Mouse (Mus musculus): ENCODE measurements around the gene Ampd3. TPM values are rescaled to one million over a fixed set of nuclear protein-coding genes. Genes with fewer than 3 reads are reported as not detected.

Gene Ampd3
- polyA plus RNA-seq, 1 experiment = not detected

GRCm38 (mm10) chr7:110756440-110756839, 11.6 kb upstream of the Ampd3 start:
- 67% methylated on average over 2 of the region's 2 CpGs for WGBS
- no peak overlapping the region for H3K4me3 ChIP-seq (ENCODE audit: insufficient read depth, low read depth, low read length)
- TF ChIP-seq POLR2A (IDR thresholded peaks at IDR 0.05; ENCODE audit: insufficient read depth, low read depth, low read length) (no peak), CTCF (IDR thresholded peaks at IDR 0.05; ENCODE audit: insufficient read depth, low read depth, low read length) (no peak)
- H3K4me1 ChIP-seq (ENCODE audit: control insufficient read depth, insufficient read depth, low read length) = peaks cover 4% of the 10 kb centered on the region; the same call in 1 of the 2 replicates
- no peak overlapping the region for H3K27ac ChIP-seq (ENCODE audit: insufficient read depth, low read depth, low read length)

DNA sequence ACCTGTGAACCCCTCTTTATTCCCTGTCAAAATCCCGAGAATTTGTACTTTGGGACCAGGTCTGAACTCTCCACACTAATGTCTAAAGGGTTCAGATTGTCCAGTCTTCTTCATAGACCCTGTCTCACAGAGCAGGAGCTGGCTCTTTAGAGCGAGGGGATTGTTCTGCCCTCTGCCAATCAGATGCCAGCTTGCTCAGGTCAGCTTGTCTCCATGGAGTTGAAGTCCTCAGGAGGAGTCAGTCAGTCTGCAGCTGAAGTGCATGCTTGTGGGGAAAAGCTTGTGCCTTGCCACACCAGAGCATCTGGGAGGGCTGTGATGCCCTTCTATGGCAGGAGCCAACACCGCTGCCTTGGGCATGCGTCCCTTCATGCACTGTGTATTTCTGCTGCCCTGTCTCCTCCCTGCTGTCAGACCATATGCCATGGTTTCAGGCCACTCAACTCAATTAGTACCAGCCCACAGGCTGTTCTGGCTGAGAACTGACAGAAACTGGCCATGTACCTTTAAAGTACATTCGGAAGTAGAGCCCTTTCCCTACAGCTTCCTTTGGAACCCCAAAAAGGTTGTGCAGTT, 5.3 kb upstream of the Ampd3 start:
- no peak overlapping the region for H3K4me3 ChIP-seq (ENCODE audit: insufficient read depth, low read depth, low read length)
- peaks cover 1% of the 10 kb centered on the region for H3K4me1 ChIP-seq (ENCODE audit: control insufficient read depth, insufficient read depth, low read length)
- WGBS = 82% methylated on average over 5 of the region's 5 CpGs
- no peak overlapping the region for H3K27ac ChIP-seq (ENCODE audit: insufficient read depth, low read depth, low read length)
- TF ChIP-seq CTCF (IDR thresholded peaks at IDR 0.05; ENCODE audit: insufficient read depth, low read depth, low read length) = no peak
- TF ChIP-seq POLR2A (IDR thresholded peaks at IDR 0.05; ENCODE audit: insufficient read depth, low read depth, low read length) = no peak

DNA sequence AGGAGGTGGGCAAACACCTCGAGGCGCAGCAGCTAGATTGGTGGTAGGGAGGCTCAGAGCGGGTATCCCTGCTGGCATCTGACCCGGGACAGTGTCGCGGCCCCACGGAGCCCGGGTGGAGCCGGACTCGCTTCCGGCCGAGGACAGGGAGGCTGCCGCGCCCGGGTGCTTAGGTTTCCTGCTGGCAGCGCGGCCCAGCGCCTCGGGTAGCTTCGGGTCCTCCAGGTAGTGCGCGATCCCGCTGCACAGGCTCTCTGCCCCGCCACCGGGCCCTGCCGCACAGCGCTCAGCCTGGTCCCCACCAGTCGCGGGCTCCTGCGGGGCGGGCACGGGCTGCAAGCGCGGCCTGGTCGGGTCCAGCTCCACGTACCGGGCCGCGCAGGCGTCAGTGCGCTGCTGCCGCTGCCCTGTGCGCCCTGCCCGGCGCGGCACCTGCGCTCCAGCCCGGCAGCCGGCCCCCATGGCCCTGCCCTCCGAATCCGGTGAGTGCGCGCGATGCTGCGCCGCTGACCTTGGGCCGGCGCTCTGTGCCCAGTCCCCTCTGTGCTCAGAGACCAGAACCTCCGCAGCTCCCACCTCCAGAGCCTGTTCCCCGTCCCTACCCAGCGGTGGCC, 552 bp downstream of the Ampd3 start:
- Histone ChIP-seq H3K4me1 (ENCODE audit: control insufficient read depth, insufficient read depth, low read length) (peaks cover 25% of the 10 kb centered on the region), H3K4me3 (ENCODE audit: insufficient read depth, low read depth, low read length) (peak overlapping the region; percentile 65), H3K27ac (ENCODE audit: insufficient read depth, low read depth, low read length) (peak overlapping the region; percentile 81)
- WGBS = 1% methylated on average over 61 of the region's 61 CpGs
- TF ChIP-seq POLR2A (IDR thresholded peaks at IDR 0.05; ENCODE audit: insufficient read depth, low read depth, low read length) (peak; percentile 56; the same call in 1 of the 2 replicates), CTCF (IDR thresholded peaks at IDR 0.05; ENCODE audit: insufficient read depth, low read depth, low read length) (no peak)

DNA sequence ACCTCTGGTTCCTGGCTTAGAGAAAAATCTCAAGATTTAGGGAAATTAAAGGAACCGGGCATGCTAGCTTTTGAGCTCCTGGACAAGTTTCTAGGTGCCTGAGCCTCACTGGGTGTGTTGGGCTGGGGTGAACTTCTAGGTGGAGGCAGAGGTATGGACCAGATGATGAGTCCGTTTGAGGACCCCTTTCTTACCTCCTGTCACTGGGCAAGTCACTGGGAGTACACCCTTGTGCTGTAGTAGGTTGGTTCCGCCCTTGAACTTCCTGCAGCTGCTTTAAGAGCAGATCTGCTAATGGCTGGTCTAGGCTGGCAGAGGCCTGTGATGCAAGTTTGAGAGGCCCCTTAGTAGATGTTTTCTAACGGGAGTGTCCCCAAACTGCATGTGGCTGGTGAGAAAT, 1.1 kb downstream of the Ampd3 start:
- Histone ChIP-seq H3K27ac (ENCODE audit: insufficient read depth, low read depth, low read length) (peak overlapping the region; percentile 81), H3K4me1 (ENCODE audit: control insufficient read depth, insufficient read depth, low read length) (peaks cover 29% of the 10 kb centered on the region), H3K4me3 (ENCODE audit: insufficient read depth, low read depth, low read length) (peak overlapping the region; percentile 65)
- 28% methylated on average over 4 of the region's 4 CpGs for WGBS
- TF ChIP-seq POLR2A (IDR thresholded peaks at IDR 0.05; ENCODE audit: insufficient read depth, low read depth, low read length) (no peak), CTCF (IDR thresholded peaks at IDR 0.05; ENCODE audit: insufficient read depth, low read depth, low read length) (no peak)

GRCm38 (mm10) chr7:110770949-110771348, 2.9 kb downstream of the Ampd3 start:
- H3K27ac ChIP-seq (ENCODE audit: insufficient read depth, low read depth, low read length) = no peak overlapping the region
- TF ChIP-seq CTCF (IDR thresholded peaks at IDR 0.05; ENCODE audit: insufficient read depth, low read depth, low read length) (no peak), POLR2A (IDR thresholded peaks at IDR 0.05; ENCODE audit: insufficient read depth, low read depth, low read length) (no peak)
- H3K4me1 ChIP-seq (ENCODE audit: control insufficient read depth, insufficient read depth, low read length) = peaks cover 36% of the 10 kb centered on the region
- WGBS = 88% methylated on average over 4 of the region's 4 CpGs
- H3K4me3 ChIP-seq (ENCODE audit: insufficient read depth, low read depth, low read length) = no peak overlapping the region

- H3K4me1 ChIP-seq (ENCODE audit: control insufficient read depth, insufficient read depth, low read length) = peaks cover 46% of the 10 kb centered on the region
- H3K27ac ChIP-seq (ENCODE audit: insufficient read depth, low read depth, low read length) = no peak overlapping the region
- no peak overlapping the region for H3K4me3 ChIP-seq (ENCODE audit: insufficient read depth, low read depth, low read length)
- TF ChIP-seq CTCF (IDR thresholded peaks at IDR 0.05; ENCODE audit: insufficient read depth, low read depth, low read length) = no peak
- no peak for TF ChIP-seq POLR2A (IDR thresholded peaks at IDR 0.05; ENCODE audit: insufficient read depth, low read depth, low read length)
- 83% methylated on average over 3 of the region's 3 CpGs for WGBS
Observed at GRCm38 (mm10) chr7:110772343-110772742, 4.3 kb downstream of the Ampd3 start.

DNA sequence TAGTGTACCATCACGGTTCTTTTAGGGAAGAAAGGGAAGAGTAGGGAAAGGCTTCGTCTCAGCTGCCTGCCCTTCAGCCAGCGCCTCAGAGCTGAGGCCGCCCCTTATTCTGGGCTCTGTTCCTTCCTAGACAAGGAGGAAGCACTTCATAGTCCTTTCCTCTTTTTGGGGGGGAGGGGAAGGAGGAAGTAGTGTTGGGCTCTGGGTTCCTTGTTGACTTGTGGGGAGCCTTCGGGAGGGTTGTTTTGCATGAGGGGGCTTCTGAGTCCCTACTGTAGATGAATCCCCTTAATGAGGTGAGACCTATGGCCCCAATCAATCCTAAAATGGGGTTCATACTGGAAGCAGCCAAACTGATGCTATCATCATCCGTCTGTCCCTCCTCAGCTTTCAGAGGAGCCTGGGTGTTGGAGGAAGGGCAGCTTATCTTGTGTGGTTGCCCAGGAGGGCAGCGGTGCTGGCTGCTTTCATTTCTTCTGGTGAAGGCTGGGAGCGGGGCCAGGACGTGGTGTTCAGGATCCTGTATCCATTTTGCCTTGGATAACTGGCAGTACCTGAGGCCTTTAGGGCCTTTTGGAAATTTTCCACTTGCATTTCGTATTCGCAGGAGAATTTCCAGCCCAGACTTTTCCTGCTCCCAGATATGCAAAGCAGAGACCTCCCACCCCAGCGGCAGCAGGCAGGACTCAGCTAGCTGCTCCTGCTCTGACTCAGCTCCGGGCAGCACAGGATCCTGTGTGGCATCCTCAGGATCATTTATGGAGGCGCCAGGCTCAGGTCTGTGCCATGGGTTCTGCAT, 5.4 kb downstream of the Ampd3 start:
- 27% methylated on average over 14 of the region's 14 CpGs for WGBS
- peaks cover 46% of the 10 kb centered on the region for H3K4me1 ChIP-seq (ENCODE audit: control insufficient read depth, insufficient read depth, low read length)
- TF ChIP-seq CTCF (IDR thresholded peaks at IDR 0.05; ENCODE audit: insufficient read depth, low read depth, low read length) = no peak
- no peak for TF ChIP-seq POLR2A (IDR thresholded peaks at IDR 0.05; ENCODE audit: insufficient read depth, low read depth, low read length)
- H3K4me3 ChIP-seq (ENCODE audit: insufficient read depth, low read depth, low read length) = peak overlapping the region; percentile 33
- peak overlapping the region; percentile 86 for H3K27ac ChIP-seq (ENCODE audit: insufficient read depth, low read depth, low read length)

DNA sequence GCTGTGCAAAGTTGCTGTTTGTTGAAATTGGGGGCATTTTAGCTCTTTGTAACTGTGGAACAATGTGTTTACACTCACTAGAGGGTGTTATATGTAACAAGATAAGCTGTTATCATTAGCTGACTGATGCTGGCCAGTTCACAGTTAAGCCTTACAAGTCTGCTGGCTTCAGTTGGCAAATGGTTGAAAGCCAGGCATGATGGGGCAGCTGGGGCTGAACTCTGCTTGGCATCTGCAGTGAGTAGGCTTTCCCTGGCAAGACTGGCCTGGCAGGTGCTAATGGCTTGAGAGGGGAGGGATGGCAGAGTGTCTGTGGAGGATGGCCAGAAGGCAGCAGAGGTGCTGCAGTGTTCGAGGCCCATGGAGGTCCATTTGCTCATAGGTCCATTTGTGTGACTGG, 6.1 kb downstream of the Ampd3 start:
- Histone ChIP-seq H3K4me1 (ENCODE audit: control insufficient read depth, insufficient read depth, low read length) (peaks cover 46% of the 10 kb centered on the region), H3K27ac (ENCODE audit: insufficient read depth, low read depth, low read length) (peak overlapping the region; percentile 86), H3K4me3 (ENCODE audit: insufficient read depth, low read depth, low read length) (peak overlapping the region; percentile 33)
- 41% methylated on average over 1 of the region's 1 CpGs for WGBS
- TF ChIP-seq CTCF (IDR thresholded peaks at IDR 0.05; ENCODE audit: insufficient read depth, low read depth, low read length) = no peak
- TF ChIP-seq POLR2A (IDR thresholded peaks at IDR 0.05; ENCODE audit: insufficient read depth, low read depth, low read length) = no peak

DNA sequence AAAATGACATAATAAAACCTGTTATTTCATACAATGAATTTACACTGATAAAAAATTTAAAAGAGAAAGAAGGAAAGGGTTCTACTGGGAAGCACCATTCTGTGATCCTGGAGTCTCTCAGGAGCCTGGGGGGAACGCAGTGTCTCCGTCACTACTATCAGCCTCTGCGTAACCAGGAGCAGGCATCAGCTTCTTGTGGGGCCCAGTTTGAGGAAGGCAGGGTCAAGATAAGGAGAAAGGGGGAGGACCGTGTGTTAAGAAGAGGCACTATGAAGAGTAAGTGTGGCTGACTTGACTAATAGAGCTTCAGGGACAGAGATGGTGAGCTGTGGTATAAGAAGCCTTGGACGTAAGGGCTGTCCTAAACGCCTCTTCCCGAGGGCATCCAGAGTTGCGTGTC, 6.7 kb downstream of the Ampd3 start:
- H3K4me3 ChIP-seq (ENCODE audit: insufficient read depth, low read depth, low read length) = peak overlapping the region; percentile 21; the same call in 1 of the 2 replicates
- TF ChIP-seq CTCF (IDR thresholded peaks at IDR 0.05; ENCODE audit: insufficient read depth, low read depth, low read length) = no peak
- TF ChIP-seq POLR2A (IDR thresholded peaks at IDR 0.05; ENCODE audit: insufficient read depth, low read depth, low read length) = no peak
- H3K4me1 ChIP-seq (ENCODE audit: control insufficient read depth, insufficient read depth, low read length) = peaks cover 48% of the 10 kb centered on the region
- WGBS = 82% methylated on average over 8 of the region's 8 CpGs
- H3K27ac ChIP-seq (ENCODE audit: insufficient read depth, low read depth, low read length) = peak overlapping the region; percentile 27
